Mouse (Mus musculus): Measurements from ENCODE around the gene G6pc3.

G6pc3 gene

GRCm38 (mm10) chr11:102229331-102229953 lies 40.0 kb downstream of the G6pc3 start:
- in situ Hi-C loops (cut with MboI; ENCODE audit: unreplicated experiment in 2 of 2), result loop anchor here (5.0 to 25.0 kb wide), 4 partner anchors 42 to 442 kb away; partner anchors contain the start of genes Etv4 (in 1 of the 2), G6pc3 (in 1 of the 2), Lsm12 (in 1 of the 2) and Nags (in 1 of the 2)

- in situ Hi-C loops (cut with MboI; ENCODE audit: unreplicated experiment in 2 of 2), result loop anchor here (10.0 to 25.0 kb wide), 2 partner anchors 165 to 443 kb away; partner anchors contain the start of gene Etv4 (in 1 of the 2)
Observed at GRCm38 (mm10) chr11:102230006-102230741, 40.8 kb downstream of the G6pc3 start, which contains the start of gene Hdac5. Hdac5 (minus strand) TSS chr11:102230166.

- in situ Hi-C loops (cut with MboI; ENCODE audit: unreplicated experiment in 2 of 2), result loop anchor here (5.0 to 25.0 kb wide), 3 partner anchors 41 to 449 kb away; partner anchors contain the start of gene Etv4 (in 1 of the 2)
Observed at GRCm38 (mm10) chr11:102236022-102236421, 46.6 kb downstream of the G6pc3 start.

- in situ Hi-C loops (cut with MboI; ENCODE audit: unreplicated experiment in 2 of 2), result loop anchor here in 1 of 2 experiments (25.0 kb wide), 1 partner anchor 453 kb away; the partner anchor contains the start of gene Etv4
Observed at GRCm38 (mm10) chr11:102240636-102241035, 51.2 kb downstream of the G6pc3 start.

GRCm38 (mm10) chr11:102241246-102241645 lies 51.8 kb downstream of the G6pc3 start:
- in situ Hi-C loops (cut with MboI; ENCODE audit: unreplicated experiment in 2 of 2), result loop anchor here in 1 of 2 experiments (25.0 kb wide), 1 partner anchor 454 kb away; the partner anchor contains the start of gene Etv4

- in situ Hi-C loops (cut with MboI; ENCODE audit: unreplicated experiment in 2 of 2), result loop anchor here in 1 of 2 experiments (25.0 kb wide), 1 partner anchor 455 kb away; the partner anchor contains the start of gene Etv4
Observed at GRCm38 (mm10) chr11:102241874-102242273, 52.5 kb downstream of the G6pc3 start.

All from v-Abl transformed pro-B cells (cell line).